Mouse (Mus musculus) activated CD4-positive, CD25-positive, alpha-beta regulatory T cell, adult 4 months (primary cell): ENCODE measurements around the gene Fbxo47. TPM values are rescaled to one million over a fixed set of nuclear protein-coding genes. Genes with fewer than 3 reads are reported as not detected.
"Not testable (repeated sequence)": the region's sequence is repeated elsewhere in the genome, so short reads cannot be mapped to it uniquely, and the experiment has no call there.

Experiments used
- ATAC-seq: one replicate; pipeline ENCODE4 v1.8.0; 2017
- polyA plus RNA-seq, 2 experiments: library from polyadenylated mRNA; unstranded; fragments of 100-300 nt; shearing (Covaris generic); gene quantifications; one replicate each; pipeline ENCODE4 v1.2.1; 2017

Fbxo47 gene
- polyA plus RNA-seq, 2 experiments from 2014 or later, result 0.29 to 0.74 TPM

- no peak for ATAC-seq
Measured at GRCm38 (mm10) chr11:97877341-97877740, 6.6 kb downstream of the Fbxo47 start.

- ATAC-seq, result no peak
Measured at GRCm38 (mm10) chr11:97874396-97874795, 9.6 kb downstream of the Fbxo47 start.

- not testable (repeated sequence) for ATAC-seq
Measured at GRCm38 (mm10) chr11:97872378-97872777, 11.6 kb downstream of the Fbxo47 start.

- ATAC-seq, result no peak
Measured at GRCm38 (mm10) chr11:97867591-97867990, 16.4 kb downstream of the Fbxo47 start.

DNA sequence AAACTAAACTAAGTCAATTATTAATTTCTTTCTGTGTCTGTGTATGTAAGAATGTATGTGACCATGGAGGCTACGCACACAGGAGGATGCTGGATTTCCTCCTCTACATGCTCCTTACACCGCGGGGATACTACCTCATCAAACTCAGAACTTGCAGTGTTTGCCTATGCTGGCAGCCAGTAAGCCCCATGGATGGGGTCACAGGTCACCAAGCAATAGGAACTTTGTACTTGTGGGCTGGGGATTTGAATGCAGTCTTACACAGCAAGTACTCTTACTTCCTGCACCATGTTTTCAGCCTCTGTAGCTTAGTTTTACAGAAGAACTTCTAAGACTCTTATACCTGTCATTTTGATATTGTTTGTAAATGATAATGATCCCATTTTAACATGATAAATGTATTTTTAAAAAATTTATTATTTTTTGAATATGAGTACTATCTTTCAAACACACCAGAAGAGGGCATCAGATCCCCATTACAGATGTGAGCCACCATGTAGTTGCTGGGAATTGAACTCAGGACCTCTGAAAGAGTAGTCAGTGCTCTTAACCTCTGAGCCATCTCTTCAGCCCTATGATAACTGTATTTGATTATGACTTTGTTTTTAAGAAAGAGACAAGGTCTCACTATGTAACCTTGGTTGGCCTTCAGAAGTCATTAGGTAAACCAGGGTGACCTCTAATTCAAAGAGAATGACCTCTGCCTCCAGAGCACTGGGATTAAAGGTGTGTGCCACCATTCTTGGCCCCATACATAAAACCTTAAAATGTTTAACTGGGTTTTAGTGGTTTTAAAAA lies 17.7 kb downstream of the Fbxo47 start:
- no peak for ATAC-seq

- ATAC-seq, result no peak
Measured at GRCm38 (mm10) chr11:97865421-97865820, 18.5 kb downstream of the Fbxo47 start.

DNA sequence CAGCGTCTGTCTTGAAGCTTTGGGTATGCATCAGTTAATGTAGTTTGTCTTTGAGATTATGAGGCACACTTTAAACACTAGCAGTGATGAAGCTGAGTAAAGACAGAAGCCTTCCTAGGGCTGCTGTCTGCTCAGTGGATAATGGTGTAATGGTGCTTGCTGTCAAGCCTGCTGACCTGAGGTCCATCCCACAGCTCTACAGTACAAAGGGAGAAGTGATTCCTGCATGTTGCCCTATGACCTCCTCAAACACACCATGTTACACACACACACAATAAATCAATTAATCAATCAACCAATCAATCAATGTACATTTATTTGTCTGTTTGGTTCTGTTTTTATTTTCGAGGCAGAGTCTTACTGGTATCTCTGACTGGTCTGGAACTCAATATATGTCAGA lies 21.8 kb downstream of the Fbxo47 start:
- no peak for ATAC-seq

DNA sequence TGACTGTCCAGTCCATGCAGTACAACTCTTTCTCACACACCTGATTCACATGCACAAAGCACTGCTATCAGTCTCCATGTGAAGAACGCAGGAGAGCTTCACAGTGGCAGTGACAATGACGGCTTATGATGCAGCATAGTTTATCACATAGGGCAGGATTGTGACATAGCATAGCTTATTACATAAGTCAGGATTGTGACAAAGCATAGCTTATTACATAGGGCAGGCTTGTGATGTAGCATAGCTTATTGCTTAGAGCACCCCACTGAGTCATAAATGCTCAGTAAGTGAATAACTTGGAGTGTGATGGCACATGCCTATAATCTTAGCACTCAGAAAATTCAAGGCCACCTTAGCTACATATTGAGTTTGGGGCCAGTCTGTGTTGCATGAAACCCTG lies 28.5 kb downstream of the Fbxo47 start:
- no peak for ATAC-seq

- ATAC-seq, result no peak
Measured at GRCm38 (mm10) chr11:97851601-97852000, 32.4 kb downstream of the Fbxo47 start.

DNA sequence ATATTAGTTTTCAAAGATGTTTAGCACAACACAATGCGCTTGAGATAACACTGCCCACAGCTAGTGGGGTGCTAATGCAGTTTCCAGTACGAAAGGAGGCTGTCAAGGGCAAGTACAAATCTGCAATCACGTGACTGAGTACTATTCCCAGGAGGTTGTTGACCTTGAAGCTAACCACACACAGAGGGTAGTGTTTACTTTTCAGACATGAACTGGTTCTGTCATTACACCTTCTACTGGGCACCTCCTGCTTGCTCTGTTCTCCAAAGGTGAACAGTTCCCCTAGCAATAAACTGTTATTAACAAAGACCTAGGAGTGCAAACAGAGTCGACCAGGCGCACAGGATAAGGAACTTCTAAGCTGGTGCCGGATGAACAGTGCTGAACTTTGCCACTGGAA lies 33.6 kb downstream of the Fbxo47 start:
- ATAC-seq, result no peak

DNA sequence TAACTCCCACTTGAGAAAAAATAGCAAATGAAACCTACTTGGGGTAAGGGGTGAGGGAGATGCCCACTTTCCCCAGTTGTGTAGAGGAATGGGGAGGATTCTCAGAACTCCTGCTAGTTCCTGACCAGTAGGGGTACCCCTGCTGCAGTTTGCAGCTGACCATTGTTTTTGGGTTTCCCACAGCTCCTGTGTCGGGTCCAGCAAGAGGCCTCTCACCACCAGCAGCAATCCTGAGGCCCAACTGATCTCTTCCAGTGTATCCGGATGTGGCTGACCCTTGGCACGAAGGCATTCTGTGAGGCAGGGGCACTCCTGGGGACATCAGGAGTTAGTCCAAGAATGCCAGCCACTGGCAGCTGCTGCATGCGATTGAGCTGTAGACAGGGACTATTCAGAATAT lies 42.0 kb downstream of the Fbxo47 start:
- no peak for ATAC-seq

DNA sequence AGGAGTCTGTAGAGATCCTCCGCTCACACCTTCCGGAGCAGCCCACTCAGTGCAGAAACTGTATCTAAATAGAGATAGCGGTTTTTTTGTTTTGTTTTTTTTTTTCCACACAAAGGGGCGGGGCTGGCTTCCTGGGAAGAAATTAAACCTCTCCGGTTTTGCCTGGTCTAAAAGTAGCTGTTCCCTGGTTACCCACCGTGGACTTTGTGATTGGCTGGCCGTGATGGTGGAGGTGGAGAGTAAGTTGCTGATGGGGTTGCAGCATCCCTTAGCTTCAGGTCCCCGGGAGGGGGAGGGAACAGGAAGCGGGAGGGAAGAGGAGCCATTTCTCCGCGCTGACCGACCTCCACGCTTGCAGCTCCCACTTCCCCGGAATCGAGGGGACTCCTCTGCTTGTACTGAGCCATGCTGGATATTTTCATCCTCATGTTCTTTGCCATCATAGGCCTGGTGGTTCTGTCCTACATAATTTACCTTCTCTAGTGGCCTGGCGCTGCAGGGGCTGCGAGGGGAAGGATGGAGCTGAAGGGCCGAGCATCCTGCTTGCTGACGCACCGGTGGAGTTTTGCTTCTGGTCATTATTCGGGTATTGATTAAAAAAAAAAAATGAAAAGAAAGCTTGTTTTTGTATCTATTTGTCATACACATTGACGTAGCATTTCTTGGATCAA lies 42.8 kb downstream of the Fbxo47 start:
- ATAC-seq, result peak; percentile 32

DNA sequence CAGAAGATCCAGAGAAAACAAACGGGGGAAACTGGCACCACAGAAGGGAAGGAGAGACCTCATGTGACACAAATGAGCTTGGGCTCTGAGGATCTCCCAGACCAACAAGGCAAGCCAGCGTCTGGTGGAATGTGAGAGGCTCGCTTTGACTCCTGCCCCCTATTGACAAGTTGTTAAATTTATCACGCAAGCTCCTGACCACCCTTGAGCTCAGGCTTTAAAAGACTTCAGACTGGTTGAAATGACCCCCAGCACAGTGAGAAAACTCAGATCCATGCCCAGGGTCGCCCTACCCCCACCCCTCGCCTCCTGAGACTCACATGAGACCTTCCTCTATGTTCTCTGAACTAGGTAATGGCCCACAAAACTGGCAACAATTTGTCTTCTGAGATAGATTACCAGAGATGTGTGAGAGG lies 43.4 kb downstream of the Fbxo47 start, which contains the start of gene B230217C12Rik:
Gene B230217C12Rik (plus strand): TSS at position 242 of the 416 bp plus-strand sequence.
- ATAC-seq, result no peak

DNA sequence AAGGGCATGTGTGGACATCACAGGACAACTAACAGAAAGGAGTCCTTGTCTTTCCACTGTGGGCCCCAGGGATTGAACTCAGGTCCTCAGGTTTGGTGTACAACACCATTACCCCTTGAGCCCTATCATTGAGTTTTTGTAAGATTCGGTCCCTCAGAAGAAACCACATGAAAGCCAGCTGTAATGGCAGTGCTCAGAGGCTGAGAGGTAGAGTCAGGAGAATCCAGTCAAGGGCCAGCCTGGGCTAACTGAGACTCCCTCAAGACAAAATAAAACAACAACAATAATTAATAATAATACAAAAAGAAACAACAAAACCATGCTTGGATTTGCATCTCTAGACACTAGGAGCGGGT lies 43.8 kb downstream of the Fbxo47 start:
- no peak for ATAC-seq

GRCm38 (mm10) chr11:97839441-97840134 lies 44.4 kb downstream of the Fbxo47 start:
- no peak for ATAC-seq

- ATAC-seq, result no peak
Measured at GRCm38 (mm10) chr11:97838779-97839440, 45.0 kb downstream of the Fbxo47 start.

DNA sequence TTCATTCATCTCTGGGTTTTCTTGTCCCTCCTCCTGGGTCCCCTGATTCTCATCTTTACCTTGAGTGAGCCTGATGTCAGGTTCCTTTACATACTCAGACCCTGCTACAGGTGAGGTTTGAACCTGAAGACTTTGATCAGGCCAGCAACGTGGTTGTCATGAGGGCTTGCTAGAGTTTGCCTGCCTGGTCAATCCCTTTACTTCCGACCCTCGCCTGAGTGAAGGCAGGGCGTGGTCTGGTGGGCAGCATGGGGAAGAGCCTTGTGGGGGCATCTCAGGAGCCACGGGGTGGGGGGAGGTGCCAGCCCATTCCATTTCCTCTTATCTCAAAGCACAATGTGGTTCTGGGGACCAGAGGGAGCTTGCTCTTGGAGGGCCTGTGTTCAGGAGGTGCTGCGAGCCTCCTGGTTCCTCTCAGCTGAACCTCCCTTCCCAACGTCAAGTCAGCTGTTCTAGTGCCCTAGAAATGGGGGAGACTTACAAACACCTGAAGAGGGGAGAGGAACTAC lies 46.3 kb downstream of the Fbxo47 start:
- ATAC-seq, result no peak

DNA sequence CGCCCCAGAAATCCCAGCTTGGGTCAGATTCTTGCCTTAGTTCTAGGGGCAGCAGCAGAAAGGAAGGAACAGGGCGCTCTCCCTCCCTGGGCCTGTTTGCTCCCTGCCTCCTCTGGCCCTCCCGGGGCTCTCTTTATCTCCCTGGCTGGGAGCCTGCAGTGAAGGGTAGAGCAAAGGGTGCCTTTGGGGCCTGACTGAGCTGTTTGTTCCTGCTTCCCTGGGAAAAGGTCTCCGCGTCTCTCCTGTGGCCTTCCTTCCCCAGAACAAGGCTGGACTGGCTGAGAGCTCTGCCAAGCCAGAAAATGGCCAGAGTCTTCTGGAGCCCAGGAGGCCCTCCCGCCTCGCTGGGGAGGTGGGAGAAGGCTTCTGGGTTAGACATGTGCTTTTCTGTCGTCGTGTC lies 46.9 kb downstream of the Fbxo47 start:
- ATAC-seq, result not testable (repeated sequence)

GRCm38 (mm10) chr11:97836541-97836940 lies 47.4 kb downstream of the Fbxo47 start:
- ATAC-seq, result no peak

DNA sequence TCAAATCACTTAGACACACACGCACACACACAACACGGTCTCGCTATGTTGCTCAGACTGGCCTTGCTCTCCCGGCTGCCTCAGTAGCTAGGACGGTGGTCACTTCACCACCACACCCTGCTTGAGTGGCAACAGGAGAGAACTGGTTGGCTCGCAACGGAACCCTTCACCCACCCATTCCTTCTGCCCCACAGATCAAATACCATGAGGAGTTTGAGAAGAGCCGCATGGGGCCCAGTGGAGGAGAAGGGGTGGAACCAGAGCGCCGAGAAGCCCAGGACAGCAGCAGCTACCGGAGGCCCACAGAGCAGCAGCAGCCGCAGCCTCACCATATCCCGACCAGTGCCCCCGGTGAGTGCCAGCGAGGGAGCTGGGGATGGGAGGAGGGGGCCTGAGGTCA lies 50.6 kb downstream of the Fbxo47 start:
- no peak for ATAC-seq

DNA sequence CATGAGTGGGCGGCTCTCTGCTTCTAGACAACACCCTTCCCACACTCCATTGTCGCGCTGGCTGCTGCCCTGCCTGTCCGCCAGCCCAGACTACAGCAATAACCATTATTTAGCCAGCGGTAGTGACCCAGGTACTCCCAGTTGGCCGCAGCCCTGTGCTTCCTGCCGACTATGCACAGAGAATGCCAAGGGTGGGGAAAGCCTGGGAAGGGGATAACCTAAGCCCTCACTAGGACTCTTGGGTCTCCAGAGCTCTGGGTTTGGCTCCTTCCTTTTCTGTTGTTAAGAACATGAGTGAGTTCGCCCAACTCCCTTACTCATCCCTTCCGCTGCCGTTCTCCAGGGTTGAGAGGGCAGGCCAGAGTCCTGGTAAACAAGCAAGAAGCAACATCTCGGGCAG lies 52.0 kb downstream of the Fbxo47 start:
- no peak for ATAC-seq

DNA sequence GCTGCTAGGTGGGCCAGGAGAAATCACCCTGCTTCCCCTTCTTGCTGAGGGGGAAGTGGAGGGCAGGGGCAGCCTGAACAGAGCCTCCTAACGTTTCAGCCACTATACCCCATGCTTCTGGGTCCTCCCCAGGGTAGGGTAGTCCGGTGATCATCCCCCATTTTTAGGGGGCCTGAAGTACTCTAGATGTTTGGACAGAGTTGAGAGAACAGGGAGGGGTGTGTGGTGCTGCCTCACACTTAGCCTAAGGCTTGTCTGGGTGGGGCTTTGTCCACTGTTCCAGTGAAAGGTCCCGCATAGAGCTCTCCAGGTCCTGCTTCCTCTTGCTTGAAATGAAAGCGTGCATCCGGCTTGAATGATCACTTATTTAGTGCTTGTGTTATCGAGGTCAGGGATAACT lies 53.5 kb downstream of the Fbxo47 start:
- no peak for ATAC-seq
